Mouse (Mus musculus) embryo, embryonic 10.5 days (tissue): ENCODE data around the gene Ppm1h.
"Not testable (repeated sequence)": the region's sequence is repeated elsewhere in the genome, so short reads cannot be mapped to it uniquely, and the experiment has no call there.

Source experiments
- DNase-seq: peaks from one replicate; pipeline ENCODE4 v3.0.0-alpha.2; 2015; ENCODE audit warnings: low spot score

The Ppm1h gene

DNA sequence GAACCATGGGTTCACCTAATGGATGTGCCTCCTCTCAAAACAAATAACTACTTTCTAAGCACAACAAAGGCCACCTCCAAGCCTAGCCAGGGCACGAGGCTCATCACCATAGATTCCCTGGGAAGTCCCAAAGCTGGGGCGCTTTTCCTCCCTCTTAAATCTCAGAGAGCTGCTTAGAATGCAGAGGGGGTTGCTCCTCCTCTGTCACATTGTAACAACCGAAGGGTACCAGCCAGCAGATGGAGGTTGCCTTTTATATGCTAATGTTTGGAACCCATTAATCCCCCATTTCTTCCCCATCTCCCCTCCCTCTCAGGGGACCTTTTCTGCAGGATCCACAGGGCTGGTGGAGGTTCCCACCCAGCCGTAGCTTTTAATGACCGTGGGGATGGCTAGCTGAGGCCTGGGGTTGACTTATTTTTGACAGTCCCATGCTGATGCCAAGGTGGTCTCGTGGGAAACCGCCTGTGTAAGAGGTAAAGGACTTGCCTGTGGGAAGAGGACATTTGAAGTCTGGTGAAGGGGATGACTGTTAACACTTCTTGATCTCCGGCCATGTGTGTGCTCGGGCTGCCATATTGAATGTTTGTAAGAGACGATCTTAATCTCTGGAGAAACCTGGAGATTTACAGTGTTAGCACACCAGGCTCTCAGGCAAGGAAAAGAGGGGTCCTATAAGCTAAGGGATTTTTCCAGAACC lies 253.4 kb downstream of the Ppm1h start:
- peak; percentile 64 for DNase-seq

DNA sequence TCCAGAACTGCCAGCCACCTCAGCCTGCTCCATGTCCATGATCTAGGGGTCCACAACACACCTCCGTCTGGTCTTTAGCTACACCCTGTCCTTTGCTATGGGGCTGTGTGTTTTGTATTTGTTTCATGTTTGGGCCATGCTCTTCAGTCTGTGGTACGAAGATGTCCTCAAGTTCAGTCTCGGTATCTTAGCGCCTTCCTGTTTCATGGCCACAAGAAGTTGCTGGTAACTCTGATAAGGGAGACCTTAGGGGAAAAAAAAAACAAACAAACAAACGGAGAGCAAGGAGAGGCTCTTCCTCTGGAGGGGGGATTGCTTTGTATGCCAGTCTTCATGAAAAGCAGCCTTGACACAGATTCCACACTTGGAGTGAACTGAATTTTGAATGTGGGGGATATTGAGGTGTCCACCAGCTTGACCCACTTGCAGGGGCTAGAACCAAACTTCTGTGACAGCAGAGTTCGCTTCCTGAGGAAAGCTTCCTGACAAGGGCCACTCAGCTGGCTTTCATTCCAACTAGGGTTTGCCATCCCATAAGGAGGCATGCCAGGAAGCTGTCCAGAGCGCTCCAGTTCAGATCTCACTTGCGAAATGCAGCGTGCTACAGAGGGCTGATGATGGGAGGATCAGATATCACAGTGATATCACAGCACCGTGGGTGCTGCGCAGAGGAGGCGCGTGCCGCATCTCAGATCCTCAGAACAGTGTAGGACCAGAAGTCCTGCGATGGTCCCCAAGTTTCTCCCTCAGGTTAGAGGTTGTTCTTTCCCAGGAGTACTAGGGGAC lies 254.7 kb downstream of the Ppm1h start:
- no peak for DNase-seq

DNA sequence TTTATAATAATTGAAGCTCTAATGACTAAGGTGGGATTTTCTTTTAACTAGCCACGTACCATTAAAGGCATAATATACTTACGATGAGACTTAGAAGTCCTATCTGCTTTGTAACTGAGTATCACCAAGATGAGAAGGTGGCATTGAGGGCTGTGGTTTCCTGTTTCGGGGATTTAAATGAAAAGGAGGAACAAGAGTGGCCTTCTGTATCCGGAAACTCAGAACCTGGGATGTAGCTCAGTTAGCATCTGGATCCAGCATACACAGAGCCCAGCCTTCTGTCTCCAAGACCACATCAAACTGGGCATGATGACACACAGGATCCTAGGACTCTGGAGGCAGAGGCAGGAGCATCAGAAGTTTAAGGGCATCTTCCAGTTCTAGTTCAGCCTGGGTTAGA lies 256.8 kb downstream of the Ppm1h start:
- not testable (repeated sequence) for DNase-seq

DNA sequence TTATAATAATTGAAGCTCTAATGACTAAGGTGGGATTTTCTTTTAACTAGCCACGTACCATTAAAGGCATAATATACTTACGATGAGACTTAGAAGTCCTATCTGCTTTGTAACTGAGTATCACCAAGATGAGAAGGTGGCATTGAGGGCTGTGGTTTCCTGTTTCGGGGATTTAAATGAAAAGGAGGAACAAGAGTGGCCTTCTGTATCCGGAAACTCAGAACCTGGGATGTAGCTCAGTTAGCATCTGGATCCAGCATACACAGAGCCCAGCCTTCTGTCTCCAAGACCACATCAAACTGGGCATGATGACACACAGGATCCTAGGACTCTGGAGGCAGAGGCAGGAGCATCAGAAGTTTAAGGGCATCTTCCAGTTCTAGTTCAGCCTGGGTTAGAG lies 258.8 kb downstream of the Ppm1h start:
- not testable (repeated sequence) for DNase-seq

DNA sequence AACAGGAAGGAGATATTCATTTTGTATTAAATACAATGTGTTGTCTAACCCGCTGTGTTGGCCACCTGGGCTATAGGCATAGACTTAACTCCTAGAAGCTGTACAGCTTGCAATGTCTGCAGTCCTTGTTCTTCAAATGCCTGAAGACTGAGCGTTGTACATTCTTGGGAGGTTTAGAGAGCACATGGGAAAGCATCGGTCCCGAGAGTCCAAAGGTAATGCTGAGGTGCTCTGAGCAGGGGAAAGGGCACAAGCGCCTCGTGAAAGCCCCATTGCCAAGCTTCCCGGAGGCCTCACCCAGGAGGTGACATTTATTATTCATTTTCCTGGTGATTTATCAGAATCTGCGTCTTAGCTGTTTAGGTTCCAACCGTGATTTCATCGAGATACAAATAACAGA lies 261.0 kb downstream of the Ppm1h start:
- DNase-seq = no peak

DNA sequence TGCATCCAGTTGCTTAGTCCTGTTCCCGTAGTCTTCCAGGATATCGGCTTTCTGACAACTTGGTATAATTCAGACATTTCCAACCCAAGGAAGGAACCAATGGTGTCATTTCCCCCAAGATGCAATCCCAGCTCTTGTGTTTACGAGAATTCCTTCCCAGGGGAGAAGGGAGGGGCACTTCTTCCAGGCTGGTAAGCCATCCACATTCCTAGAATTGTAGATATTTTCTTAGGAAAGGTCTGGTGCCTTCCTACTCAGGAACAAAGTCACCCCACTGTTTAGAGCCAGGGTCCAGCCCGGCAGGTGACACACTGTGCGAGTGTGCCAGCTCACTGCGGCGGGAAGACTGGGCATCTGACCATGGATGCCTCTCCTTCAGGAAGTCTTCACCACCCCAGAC lies 264.2 kb downstream of the Ppm1h start:
- DNase-seq = no peak

DNA sequence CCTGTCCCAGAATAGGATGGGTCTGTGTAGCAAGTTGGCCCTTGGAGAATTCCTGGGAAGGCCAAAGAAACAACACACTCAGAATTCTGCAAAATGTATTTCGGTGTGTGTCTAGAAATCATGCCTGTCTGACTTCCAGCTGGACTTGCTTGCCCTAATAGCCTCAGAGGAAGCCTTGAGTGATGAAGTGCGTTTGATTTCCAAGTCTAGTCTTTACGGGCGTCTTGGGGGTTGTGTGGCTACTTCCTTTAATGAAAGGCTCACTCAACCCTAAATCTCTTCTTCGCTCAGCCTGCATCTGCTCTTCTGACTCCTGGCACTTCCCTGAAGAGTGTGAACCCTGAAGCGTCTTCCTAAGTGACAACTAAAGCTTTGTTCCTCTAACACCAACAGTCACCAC lies 265.3 kb downstream of the Ppm1h start:
- DNase-seq = no peak

DNA sequence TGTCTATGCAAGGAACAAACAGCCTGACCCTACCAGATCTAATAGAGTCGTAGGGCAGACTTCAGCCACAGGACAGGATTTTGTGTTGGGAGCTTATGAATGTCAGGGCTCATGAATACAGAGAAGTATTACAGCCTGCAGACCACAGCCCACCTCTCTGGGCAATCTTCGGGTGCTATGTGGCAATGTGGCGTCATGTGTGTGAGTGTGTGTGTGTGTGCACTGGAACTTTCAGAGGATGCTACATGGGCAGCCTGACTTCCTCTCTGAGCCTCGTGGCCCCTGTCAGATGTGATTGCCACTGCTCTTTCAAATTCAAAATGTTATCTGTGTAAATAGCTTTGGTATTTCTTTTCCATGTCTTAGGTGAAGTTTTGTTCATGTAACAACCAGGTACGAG lies 266.3 kb downstream of the Ppm1h start:
- DNase-seq = no peak

DNA sequence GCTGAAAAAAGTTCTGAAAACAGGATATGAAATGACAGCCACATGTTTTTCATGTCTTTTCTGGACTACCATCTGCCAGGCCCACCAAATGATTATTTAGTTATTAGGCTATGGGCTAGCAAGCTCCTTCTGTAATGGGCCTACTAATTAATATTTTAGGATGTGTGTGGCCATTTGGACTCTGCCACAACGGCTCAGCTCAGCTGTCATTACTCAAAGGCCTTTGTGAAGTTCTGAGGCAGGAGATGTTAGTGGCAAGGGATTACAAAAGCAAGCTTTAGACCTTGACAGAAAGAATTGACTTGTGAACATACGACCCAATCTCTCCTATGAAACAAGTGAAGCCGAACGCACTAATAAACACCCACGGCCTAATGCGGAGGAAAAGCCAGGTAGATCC lies 272.4 kb downstream of the Ppm1h start:
- no peak for DNase-seq

DNA sequence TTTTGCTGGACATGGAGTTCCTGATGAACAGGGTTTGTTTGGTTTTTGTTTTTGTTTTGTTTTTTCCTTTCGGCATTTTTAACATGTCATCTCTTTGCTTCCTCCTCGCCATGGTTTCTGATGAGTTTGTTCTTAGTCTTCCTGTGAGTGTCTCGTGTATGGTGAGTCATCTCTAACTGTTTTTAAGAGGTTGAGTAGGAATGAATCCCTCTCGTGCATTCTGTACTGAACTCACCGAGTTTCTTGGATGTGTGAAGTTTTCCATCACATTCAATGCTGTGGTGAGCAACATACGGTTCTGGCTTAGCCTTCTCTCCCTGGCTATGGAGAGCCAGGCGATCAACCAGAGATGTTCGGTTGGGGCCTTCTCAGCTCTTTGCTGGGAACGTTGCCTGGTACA lies 275.0 kb downstream of the Ppm1h start:
- DNase-seq = no peak

DNA sequence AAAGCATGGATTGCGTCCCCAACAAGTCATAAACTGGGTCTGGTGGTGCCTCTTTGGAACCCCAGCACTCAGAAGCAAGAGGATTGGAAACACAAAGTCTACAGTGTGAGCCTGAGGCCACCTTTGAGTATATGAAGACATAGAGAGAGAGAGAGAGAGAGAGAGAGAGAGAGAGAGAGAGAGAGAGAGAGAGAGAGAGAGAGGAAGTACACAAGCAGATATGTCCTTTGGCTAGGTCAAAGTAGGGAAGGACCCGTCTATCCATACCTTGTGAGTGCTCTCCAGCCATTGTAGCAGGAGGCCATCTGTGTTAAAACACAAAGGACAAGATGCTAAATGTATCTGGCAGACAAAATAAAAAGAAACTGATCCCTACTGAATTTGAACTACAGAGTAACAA lies 279.4 kb downstream of the Ppm1h start:
- no peak for DNase-seq

DNA sequence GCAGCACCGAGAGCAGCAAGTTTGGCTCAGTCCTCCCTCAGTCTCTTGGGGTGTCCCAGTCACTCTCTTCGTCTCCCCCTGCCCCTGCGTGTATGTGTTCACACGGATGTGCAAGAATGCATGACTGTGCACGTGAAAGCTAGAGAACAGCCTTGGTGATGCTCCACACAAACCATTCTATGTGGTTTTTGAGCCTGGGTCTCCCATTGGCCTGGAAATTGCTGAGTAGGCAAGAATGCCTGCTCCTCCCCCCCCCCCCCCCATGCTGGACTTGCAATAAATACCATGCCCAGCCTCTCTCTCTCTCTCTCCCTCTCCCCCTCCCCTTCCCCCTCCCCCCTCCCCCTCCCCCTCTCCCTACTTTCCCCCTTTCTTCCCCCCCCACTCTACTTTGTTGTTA lies 280.1 kb downstream of the Ppm1h start:
- no peak for DNase-seq

DNA sequence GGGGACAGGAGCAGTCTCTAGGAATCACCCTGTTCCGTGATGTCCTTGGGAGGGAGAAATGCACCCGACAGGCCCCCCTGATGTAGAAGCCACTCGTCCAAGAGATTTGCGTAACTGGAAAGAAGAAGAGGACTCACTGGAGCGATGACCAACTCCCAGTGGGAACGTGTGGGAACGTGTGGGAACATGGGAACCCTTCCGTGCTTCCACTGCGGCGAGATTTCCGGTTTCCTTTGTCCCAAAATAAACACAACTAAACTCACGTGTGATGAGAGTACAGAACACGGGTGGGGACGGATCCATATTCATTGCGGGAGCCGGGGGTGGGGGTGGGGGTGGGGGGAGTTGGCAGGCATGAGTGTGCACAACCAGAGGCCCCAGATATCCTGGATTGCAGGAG lies 281.7 kb downstream of the Ppm1h start:
- DNase-seq = no peak

DNA sequence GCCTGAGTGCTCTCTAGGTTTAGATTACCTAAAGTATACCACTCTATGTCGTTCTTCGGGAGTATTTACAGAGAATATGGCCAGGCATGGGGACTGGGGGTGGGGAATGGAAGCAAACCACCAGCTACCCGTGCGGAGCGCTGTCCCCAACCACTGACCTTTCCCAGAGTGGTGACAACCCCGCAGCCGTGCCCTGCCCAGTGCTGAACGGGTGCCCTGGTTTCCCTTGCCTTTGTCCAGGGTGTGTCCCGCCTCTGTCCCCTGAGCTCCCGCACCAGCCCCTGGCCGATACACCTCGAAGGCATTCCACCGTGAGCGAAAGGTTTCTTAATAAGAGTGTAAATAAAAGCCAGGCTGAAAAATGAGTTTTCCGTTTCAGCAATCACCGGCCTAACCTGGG lies 282.2 kb downstream of the Ppm1h start:
- DNase-seq = no peak

DNA sequence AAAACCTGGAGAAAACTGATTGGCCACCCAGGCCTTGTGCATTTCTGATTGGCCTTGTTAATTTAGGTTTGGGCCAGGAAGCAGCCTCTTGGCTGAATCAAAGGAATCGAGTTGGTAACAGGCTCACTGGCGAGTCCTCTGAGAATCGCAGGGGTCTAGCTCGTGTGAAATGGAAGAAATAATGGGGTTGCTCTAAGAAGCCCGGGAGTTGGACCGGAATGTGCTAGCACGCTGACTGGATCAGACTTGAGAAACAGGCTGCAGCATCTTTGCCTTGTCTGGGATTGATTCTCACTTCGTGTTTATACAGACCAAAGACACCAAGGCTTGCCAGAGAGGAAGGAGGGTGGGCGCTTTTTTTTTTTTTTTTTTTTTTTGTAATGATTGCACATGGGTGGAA lies 282.9 kb downstream of the Ppm1h start:
- DNase-seq = no peak

DNA sequence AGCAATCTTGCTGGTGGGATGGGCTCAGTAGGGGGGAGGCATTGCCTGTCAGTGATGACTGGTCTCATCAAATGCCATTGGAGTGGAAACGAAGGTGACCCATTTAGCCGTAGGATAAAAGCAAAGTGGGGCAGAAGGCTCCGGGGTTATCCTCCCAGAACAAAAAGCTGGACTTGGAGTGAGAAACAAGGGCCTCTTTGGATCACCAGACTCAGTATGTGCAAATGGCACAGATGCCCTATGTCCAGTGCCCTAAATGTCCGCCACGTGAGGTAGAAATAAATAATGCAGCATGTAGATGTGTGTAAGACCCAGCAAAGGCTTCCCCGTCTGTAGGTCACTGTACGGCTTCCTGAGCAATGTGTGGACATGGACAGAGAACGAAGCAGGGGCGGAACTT lies 284.1 kb downstream of the Ppm1h start:
- no peak for DNase-seq

DNA sequence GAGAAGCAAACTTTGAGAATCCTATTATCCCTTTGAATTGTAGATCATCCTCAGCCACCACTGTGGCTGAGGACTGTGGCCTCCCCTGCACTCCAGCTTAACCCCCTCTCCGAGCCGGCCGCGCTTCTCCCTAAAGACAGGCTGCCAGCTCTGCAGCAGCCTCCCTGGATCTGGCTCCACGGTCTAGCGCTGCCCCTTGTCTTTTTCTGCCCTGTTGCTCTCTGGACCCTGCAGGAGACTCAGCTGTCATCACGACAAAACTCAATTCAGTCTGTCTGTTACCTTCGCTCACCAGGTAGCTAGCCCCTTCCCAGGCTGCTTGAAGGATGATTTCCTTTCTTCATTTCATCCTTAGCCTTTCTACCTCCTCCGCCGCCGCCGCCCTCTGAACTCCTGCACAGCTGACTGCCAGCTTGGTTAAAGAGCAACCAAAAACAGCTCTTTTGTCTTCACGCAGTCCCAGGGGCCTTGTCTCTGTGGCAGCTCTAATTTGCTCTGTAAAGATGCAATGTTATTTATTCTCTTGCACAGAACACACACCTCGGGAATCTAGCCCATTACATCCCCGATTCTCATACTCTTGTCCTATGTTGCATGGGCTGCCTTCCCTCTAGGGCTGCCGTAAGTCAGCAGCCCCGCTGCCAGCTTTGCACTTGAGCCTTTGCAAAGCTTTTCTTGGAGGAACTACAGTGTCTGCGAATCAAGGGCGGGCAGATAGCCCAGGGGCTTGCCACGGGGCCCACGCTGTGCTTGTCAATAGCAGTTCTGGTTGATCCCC lies 285.1 kb downstream of the Ppm1h start:
- peak; percentile 65 for DNase-seq

DNA sequence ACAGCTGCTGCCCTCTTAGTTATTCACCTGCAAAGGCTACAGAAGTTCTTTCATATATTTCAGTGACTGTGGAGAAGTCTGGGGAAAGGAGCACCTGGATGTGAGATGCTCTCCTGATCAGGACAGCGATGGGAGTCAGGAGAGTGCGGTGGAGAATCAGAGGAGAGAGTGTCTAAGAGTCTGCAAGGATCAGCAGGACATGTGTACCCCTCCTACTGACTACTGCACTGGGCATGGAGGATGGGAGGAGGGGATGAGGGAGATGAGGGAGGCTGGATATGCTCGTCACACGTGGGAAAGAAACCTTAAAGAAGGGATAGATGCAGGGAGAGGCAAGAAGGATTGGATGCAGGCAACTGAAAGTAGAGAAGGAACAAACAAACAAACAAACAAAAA lies 285.7 kb downstream of the Ppm1h start:
- DNase-seq = no peak

DNA sequence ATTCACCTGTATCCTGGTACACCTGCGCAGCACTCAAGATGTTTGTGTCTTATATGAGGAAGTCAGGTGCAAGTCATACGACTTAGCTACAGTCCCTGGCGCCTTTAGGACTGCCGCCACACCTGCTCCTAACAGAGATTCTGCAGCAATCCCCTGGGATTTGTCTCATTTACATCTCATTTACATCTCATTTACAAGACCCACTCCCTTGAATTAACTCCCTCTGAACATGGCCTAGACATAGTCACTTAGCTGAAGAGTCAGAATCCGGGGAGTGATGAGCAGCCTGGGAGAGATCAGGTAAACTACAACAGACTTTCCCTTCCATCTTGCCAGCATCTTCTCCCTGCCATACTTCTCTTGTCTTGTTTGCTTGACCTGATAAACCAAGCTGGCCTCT lies 287.1 kb downstream of the Ppm1h start:
- DNase-seq = not testable (repeated sequence)

DNA sequence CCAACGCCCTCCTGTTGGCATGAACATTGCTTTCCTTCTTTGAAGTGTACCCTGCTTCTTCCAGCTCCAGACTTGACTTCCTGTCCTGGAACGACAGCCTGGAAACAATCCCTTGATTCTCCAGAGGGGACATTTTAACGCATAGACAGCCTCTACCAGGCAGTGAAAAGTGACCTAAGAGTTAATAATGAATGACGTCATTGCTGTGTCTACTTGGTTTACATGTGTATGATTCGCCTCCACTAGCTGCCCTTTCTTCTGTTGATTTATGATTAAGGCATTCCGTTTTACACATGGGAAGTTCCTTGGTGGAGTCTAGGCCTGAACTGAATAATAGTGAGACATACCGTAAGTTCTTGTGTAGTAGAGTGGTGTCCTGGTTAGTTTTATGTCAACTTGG lies 287.9 kb downstream of the Ppm1h start:
- no peak for DNase-seq

DNA sequence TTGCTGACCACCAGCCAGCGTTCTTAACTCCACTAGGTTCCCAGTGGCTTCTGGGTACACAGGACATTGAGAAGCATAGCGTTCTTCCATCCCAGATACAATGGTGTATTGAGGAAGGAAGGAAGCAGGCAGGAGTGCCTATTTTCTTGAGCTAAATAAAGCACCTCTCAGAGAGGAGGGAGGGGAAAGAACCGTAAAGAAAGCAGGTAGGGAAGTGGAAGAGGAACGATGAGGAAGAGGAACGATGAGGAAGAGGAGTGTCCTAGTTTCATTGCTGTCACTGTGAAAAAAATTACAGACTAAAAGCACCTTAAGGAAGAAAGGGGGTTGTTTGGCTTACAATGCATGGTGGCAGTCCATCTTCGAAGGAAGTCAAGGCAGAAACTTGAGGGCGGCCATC lies 291.6 kb downstream of the Ppm1h start:
- no peak for DNase-seq

DNA sequence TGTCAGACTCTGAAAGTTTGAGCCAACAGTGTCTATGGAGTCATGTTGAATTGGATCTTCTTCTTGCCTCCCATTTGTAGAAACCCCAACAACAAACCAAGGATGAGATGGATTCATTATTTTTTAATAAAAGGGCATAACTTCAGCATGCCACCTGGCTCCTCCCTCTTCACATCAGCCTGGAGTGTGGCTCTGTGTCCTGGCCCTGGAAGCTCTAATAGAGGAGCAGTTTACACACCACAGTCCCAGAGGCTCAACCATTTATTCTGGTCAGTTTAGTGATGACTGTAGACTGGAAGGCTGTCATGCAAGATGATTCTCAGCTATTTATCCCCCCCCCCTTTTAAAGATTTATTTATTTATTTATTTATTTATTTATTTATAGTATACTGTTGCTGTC lies 294.7 kb downstream of the Ppm1h start:
- no peak for DNase-seq

DNA sequence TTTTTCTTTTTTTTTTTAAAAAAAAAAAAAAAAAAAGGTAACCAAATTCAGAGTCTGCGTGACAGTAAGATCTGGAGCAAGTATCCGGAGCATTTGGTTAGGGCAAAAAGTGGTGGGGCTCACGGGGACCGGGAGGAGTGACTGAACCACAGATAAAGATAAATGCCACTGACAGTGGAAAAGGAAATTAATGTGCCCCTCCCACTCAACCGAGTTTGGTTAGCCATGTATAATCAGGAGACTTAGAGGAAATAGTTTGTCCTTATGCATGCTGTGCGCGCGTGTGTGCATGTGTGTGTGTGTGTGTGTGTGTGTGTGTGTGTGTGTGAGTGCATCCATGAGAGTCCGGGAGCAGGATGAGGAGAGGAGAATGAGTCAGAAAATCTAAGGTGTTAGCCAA lies 297.5 kb downstream of the Ppm1h start:
- DNase-seq = no peak
